Mouse (Mus musculus) c-Kit-positive CD71-negative TER-119-negative erythroid progenitor cells, embryonic 14.5 days (primary cell): Measurements from ENCODE around the gene Gm39566.

Experiments
- DNase-seq: peaks from one replicate; pipeline ENCODE4 v3.0.0-alpha.2; 2013; ENCODE audit warnings: low read depth

Gm39566 gene

DNA sequence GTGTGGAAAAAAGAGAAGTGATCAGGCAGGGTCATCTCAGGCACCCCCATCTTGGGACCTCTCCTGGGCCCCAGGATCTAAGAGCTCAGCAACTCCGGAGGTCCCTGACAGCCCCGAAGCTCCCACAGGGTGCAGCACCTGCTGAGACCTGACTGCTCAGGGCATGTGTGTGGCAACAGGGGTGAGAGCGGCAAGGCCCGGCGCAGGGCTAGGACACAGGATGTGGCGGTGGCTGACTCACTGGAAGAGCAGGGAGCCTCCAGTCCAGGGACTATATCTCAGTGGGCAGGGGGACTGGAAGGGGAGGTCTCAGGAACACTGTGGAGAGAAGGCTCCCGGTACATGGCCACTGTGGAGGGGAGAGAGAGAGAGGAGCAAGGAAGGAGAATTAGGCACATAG is 17.2 kb downstream of the Gm39566 start:
- DNase-seq = no peak

GRCm38 (mm10) chr11:69795983-69796435 is 19.1 kb downstream of the Gm39566 start:
- DNase-seq = no peak

DNA sequence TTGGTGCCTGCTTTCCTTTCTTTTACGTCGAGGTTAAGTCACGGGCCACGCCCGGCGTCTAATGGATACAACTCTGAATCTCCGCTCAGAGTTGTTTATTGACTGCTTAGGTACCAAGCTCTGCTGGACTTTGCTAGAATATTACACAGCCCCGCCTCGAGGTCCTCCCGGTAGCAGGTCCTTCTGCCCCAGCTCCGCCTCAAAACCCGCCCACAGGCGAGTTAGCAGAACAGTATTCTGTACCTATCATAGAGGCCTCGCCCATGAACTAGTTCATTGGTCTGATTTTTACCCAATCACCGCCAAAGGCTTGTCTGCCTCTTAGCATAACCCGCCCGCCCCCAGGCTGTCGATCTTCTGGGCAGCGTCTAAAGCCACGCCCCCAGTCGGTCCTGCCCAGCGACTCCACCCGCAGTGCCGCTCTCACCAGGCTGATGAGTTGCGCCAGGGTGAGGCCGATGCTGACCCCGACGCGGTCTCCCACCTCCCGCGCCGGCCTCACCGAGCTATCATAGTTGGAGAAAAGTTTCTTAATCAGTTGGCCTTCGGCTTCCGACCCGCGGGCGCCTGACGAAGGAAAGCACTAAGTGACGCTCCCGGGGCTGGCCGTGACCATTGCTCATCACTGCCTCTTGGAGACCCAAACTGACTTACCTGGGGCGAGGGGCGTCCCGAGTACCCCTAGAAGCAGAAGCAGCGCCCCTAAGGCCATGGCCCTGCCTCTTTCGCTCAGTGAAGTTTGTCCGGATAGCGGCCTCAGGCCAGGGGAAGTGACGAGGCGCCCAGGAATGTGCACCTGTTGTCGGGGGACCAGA is 19.7 kb downstream of the Gm39566 start, which contains the start of gene Chrnb1:
TSS of gene Chrnb1 (minus strand) at position 776 of the 815 bp plus-strand sequence.
- peak; percentile 89 for DNase-seq

GRCm38 (mm10) chr11:69793429-69793828 is 21.7 kb downstream of the Gm39566 start:
- no peak for DNase-seq

DNA sequence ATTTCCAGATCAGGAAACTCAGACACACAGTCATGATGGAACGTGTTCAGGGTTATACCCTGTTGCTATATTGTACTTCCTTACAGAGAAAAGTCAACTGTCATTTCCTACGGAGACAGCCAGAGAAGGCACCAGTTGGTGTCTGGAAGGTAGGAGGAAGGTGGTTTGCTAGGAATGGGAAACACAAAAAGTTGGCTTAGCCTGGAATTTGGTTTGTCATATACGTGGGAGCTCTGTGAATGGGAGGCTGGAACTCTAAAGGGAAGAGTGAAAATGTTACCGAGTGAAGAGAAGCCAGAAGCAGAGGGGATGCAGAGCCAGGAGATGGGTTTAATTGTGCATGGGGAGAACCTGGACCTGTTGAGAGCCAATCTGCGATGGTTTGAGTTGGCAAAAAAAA is 23.7 kb downstream of the Gm39566 start:
- DNase-seq = no peak

DNA sequence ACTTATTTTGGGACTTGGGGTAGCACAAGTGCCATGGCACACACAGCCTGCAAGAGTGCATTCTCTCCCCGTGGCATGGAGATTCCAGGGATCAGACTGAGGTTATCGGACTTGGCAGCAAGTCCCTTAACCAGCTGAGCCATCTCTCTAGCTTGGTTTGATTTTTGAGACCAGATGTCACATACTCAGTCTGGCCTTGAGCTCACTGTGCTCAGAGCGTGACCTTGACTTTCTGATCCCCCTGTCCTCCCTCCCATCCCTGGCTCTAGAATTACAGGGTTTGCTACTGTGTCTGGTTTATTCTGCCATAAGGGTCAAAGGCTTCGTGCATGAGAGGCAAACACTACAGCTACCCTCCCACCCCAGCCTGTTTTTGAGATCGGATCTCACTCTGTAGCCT is 25.7 kb downstream of the Gm39566 start:
- DNase-seq = no peak

DNA sequence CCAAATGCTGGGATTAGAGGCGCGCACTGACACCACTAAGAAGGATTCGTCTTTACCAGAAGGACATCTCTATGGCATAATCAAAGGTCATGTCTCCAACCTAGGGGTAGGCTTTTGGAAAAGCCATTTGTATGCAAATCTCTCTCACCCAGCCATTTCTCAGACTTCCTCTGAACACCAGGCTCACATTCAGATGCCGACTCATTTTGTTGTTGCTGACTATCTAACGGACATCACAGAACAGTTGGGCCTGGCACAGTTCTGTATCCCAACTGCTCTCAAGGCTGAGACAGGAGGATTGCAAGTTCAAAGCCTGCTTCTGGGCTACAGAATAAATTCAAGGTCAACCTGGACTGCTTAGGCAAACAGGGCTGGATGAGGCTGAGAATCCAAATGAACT is 27.8 kb downstream of the Gm39566 start:
- DNase-seq = no peak

DNA sequence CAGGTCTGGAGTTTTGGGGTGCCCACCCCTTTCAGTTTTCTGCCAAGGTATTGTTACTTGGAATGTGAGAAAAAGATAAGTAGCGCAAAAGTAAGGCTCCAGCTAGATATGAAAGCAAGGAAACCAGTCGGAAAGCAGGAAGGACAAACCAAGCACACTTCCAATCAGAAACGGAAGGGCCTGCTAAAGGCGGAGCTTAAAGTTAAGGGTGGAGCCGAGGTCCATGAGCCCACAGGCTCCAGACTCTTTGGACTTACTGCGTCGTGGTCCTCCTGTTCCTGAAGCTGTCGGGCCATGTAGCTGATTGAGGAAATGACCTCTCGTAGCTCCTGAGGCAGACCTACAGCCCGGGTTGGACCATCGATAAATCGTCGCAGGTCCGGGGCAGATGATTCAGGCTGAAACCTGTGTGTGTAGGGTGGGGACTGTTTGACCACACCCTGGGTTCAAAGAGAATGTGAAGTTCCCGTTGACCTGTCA is 30.3 kb downstream of the Gm39566 start:
- no peak for DNase-seq

DNA sequence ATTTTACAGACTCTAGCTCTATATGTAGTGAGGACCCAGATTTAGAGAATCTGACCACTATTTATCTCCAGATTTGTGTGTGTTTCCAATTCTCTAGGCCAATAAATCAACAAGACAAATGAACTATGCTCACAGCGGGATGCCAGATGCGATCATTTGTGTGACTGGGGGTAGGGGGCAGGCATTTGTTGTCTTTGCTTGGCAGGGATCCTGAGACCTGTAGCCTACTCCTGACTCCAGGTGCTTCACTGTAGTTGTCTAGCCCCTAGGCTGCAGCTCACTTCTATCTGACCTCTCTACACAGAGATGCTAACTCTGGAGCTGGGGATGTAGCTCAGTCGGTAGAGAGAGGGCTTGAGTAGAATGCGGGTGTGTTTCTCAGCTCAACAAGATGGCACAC is 33.3 kb downstream of the Gm39566 start:
- no peak for DNase-seq

DNA sequence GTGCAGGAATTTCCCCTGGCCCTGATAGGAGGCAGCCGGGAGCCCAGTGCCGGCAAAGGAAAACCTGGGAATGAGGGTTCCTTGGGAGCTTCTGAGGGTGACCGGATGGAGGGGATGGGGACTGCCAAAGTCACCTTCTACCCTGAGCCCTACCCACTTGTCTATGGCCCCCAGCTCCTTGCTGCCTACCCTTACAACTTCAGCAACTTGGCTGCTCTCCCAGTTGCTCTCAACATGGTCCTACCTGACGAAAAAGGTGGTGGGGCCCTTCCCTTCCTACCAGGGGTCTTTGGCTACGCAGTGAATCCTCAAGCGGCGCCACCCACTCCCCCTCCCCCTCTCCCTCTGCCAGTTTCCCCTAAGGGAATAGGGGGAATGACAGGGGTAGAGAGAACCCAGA is 36.1 kb downstream of the Gm39566 start:
- DNase-seq = no peak

GRCm38 (mm10) chr11:69778258-69778982 is 36.7 kb downstream of the Gm39566 start:
- no peak for DNase-seq

DNA sequence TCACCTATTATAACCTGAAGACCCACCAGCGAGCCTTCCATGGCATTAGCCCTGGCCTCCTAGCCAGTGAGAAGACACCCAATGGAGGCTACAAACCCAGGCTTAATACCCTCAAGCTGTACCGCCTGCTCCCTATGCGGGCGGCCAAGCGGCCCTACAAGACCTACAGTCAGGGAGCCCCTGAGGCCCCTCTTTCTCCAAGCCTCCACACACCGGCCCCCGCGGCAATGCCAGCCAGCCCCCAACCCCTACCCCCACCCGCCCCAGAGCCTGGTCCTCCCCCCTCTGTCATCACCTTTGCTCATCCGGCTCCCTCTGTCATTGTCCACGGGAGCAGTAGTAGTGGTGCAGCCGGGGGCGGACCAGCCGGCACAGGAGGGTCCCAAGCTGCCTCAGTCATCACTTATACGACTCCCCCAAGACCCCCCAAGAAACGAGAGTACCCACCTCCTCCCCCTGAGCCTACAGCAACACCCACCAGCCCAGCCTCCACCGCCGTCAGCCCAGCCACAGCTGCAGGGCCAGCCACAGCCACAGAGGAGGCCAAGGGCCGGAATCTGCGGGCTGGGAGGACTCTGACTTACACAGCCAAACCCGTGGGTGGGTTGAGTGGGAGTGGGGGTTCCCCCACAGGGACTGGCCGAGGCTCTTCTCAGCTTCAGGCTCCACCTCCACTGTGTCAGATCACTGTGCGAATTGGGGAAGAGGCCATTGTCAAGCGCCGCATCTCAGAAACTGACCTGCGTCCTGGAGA is 37.4 kb downstream of the Gm39566 start:
- DNase-seq = no peak

GRCm38 (mm10) chr11:69776488-69776887 is 38.6 kb downstream of the Gm39566 start:
- no peak for DNase-seq

GRCm38 (mm10) chr11:69775716-69776115 is 39.4 kb downstream of the Gm39566 start:
- DNase-seq = no peak

DNA sequence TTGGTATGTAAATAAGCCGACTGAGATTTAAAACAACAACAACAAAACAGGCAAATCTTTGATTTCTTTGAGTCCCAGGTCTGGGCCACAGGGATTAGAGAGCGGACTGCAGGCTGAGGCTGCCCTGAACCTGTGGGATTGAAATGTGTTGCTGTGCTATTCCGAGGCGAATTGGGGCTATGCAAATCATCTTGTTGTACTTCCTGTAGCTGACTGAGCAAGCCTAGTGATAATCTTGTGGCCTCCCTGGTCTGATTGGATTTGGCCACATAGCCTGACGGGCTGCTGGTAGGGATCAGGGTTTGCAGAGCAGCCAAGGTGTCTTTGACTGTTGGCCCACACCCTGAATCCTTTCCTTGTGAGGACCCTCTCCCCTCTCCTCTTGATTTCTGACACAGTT is 40.1 kb downstream of the Gm39566 start:
- DNase-seq = no peak

DNA sequence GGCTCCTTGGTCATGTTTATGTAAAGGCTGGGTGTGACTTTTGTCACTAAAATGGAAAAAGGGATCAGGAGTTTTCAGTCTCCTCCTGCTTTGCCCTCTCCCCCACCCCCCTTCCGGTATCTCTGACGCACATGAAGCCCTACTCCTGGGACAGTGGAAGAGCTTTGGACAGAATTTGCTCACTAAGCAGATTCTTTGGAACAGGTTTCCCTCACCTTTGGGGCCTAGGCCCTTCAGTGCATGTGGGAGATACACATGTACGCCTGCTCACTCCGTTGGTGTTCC is 47.5 kb downstream of the Gm39566 start:
- DNase-seq = no peak

DNA sequence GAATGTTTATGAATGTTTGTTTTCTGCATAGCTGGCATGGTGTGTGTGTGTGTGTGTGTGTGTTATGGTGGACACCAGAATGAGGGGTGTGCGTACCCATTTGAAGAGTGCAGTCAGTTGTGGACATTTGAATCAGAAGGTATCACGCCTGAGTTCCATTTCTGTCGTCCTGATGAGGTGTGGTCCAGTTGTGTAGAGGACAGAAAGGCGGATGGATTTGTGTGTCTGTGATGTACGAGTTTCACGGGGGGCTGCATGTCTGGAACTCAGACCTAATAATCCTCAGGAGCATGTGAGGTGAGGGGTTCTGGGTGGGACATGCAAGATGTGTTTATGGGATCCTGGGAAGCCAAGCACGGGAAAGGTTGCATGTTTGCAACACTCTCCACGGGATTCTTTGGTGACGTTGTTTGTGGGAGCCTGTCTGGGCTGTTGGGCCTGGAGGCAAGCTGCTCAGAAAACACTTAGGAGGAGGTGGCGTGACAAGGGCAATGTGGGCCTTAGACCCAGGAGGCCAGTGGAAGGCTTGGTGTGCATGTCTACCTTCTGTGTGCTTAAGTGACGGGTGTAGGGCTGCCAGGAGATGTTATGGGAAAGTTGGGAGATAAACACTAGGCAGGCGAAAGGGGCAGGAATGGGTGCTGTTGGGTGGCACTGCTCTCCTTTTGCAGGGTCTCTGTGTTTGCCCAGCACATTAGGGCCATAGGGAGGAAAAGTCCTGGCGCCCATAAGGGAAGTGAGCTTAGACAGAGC is 48.0 kb downstream of the Gm39566 start:
- DNase-seq = no peak

DNA sequence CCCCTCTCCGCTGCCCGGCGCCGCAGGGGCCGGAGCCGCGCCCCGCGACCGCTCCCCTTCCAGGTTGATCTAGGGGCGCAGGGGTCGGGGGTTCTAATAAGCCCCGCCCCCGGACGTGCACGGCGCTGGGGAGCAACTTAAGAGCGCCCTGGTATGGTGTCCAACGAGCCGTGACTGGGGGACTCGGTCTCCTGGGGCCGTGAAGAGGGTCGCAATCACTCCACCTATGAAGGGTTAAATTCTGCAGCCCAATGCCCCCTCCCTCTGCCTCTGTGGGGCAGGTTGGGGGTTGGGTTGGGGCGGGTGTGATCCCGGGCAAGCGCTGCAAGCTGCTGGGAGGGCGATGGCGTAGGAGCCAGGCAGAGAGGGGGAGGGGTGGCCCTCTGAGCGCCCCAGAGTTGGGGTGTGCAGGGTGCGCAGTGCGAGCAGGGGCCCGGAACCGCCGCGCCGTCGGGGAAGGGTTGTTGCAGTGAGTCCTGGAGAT is 48.9 kb downstream of the Gm39566 start:
- no peak for DNase-seq

DNA sequence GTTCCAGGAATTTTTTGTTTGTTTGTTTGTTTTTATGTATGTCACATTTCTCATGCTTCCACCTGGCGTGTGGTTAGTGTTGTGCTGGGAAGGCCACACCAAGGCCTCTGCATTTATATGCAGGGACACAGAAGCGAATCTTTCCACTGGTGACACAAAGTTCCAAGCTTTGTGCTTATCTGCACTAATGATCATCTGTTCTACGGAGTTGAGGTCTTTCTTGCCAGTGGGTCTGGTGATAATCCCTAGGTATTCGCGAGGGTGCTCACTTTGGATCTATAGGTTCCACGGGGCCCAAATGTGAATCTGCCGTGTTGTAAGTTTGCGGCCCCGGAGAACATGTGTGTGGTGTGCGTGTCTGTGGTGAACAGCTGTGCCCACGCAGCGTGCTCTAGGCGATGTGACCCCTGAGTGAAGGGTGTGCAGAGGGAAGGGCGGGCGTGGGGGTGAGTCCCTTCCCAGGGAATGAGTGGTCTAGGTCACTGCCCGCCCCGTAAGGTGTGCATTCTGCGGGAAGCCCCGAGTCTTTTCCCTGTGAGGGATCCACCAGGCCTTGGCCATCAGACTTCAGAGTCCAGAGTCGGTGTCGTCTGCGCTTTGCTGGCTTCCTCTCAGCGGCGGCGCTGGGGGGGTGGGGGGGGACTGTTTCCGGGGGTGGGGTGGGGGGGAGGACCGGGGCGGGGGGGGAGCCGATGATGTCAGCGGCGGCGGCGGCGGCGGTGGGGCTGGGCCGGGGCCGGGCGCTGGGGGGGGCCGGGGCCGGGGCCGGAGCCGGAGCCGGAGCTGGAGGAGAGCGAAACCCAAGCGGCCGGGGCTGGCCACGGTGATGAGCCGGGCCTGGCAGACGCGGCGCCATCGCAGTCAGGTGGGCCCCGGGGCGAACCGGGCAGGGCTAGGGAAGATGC is 49.6 kb downstream of the Gm39566 start, which contains the start of gene Zbtb4:
TSS of gene Zbtb4 (plus strand) at position 692 of the 905 bp plus-strand sequence.
- no peak for DNase-seq

- DNase-seq = no peak
These were observed 51.5 kb downstream of the Gm39566 start for GRCm38 (mm10) chr11:69763551-69763950.

- no peak for DNase-seq
These were observed 53.2 kb downstream of the Gm39566 start, which contains the start of gene Slc35g3 for GRCm38 (mm10) chr11:69761868-69762267. Slc35g3 (minus strand) TSS chr11:69761968.
